ENCODE assay signal across 8 mouse cellular contexts in genomic region chr3:130708967-130709924, GRCm38 (mm10). TPM values are rescaled to one million over a fixed set of nuclear protein-coding genes. Genes with fewer than 3 reads are reported as not detected.
DNase-seq lines count a peak whose midpoint lies in the region; ATAC-seq and TF ChIP-seq lines count a peak whose summit lies in the region.

Ostc (minus strand) TSS chr3:130709444.

- H3K9me3 ChIP-seq in megakaryocyte, embryonic 14.5 days: no peaks in the 10 kb centered on the region

- no peak for TF ChIP-seq CTCF in cortical plate, adult 2 months (IDR thresholded peaks at IDR 0.05; ENCODE audit: extremely low read depth, insufficient read depth, low read length)

- ATAC-seq in activated CD4-positive, CD25-positive, alpha-beta regulatory T cell, adult 4 months: peak; percentile 97

- H3K36me3 ChIP-seq in megakaryocyte, embryonic 14.5 days (replicated peaks; ENCODE audit: low read length): peaks cover 20% of the 10 kb centered on the region

- DNase-seq in gastrocnemius, adult 8-10 months (ENCODE audit: low spot score in 2 of 2): peak; percentile 93 to 94
- peak; percentile 96 for DNase-seq in hindlimb bud, embryonic 11.5 days (ENCODE audit: extremely low spot score, low read depth, low spot score)
- peak; percentile 83 to 96 for DNase-seq in left cerebral cortex, adult 8-10 months (ENCODE audit: low spot score in 2 of 2)
- peak; percentile 97 to 98 for DNase-seq in right cerebral cortex, postnatal 10 days (ENCODE audit: low spot score in 2 of 2)
- peak; percentile 89 for DNase-seq in urinary bladder, postnatal 25 days (ENCODE audit: low spot score)

- no peaks in the 10 kb centered on the region for H3K27me3 ChIP-seq in megakaryocyte, embryonic 14.5 days (replicated peaks)

- peak within 1 kb of the TSS; percentile 70 for H3K4me3 ChIP-seq in cortical plate, adult 2 months (ENCODE audit: insufficient read depth, low read length)
- H3K4me3 ChIP-seq in megakaryocyte, embryonic 14.5 days (replicated peaks): peak within 1 kb of the TSS; percentile 98

- H3K4me1 ChIP-seq in cortical plate, adult 2 months (ENCODE audit: control insufficient read depth, insufficient read depth, low read length): no peaks in the 10 kb centered on the region; the same call in 1 of the 2 replicates
- H3K4me1 ChIP-seq in megakaryocyte, embryonic 14.5 days: peaks cover 16% of the 10 kb centered on the region

- peak; percentile 93 for TF ChIP-seq POLR2A in cortical plate, adult 2 months (IDR thresholded peaks at IDR 0.05; ENCODE audit: extremely low read depth, insufficient read depth, low read length)

- no peak within 1 kb of the TSS for H3K27ac ChIP-seq in cortical plate, adult 2 months (ENCODE audit: insufficient read depth, low read length)

RNA-seq across cellular contexts. Expression of gene Ostc, which starts in this region (rescaled TPM):
- 100 to 1,000 TPM; 214 to 219 TPM for polyA plus RNA-seq in activated CD4-positive, CD25-positive, alpha-beta regulatory T cell, adult 4 months (2017; shearing (Covaris generic))
- polyA plus RNA-seq in cortical plate, adult 2 months (2012; rRNA removed): 62.8 and 66.3 TPM in 2 replicates
- total RNA-seq in gastrocnemius, adult 8-10 months (2022): 10 to 100 TPM; 20.6 to 25.0 (median 23.4) TPM
- total RNA-seq in left cerebral cortex, adult 8-10 months (2022): 10 to 100 TPM; 48.4 to 54.3 (median 51.1) TPM
- polyA plus RNA-seq in megakaryocyte, embryonic 14.5 days (2012; ENCODE audit: insufficient read depth, low replicate concordance): 31.3 and 53.8 TPM in 2 replicates
